Mouse (Mus musculus): ENCODE results near the gene Gdf3.
"Not testable (repeated sequence)": the region's sequence is repeated elsewhere in the genome, so short reads cannot be mapped to it uniquely, and the experiment has no call there.

Gene Gdf3

GRCm38 (mm10) chr6:122605483-122605882 lies 4.4 kb downstream of the Gdf3 start:
- no peak for DNase-seq (ENCODE audit: low read depth, low spot score)

GRCm38 (mm10) chr6:122604260-122604659 lies 5.6 kb downstream of the Gdf3 start:
- no peak for DNase-seq (ENCODE audit: low read depth, low spot score)

GRCm38 (mm10) chr6:122602992-122603322 lies 6.9 kb downstream of the Gdf3 start:
- DNase-seq (ENCODE audit: low read depth, low spot score) = no peak

- DNase-seq (ENCODE audit: low read depth, low spot score) = peak; percentile 28
These were observed 7.5 kb downstream of the Gdf3 start, which contains the start of gene Apobec1 for GRCm38 (mm10) chr6:122602242-122602991. Gene Apobec1, minus strand, starts transcription at chr6:122602444.

GRCm38 (mm10) chr6:122601615-122602014 lies 8.3 kb downstream of the Gdf3 start:
- DNase-seq (ENCODE audit: low read depth, low spot score) = no peak

- DNase-seq (ENCODE audit: low read depth, low spot score) = no peak
These were observed 8.9 kb downstream of the Gdf3 start for GRCm38 (mm10) chr6:122601031-122601430.

- no peak for DNase-seq (ENCODE audit: low read depth, low spot score)
These were observed 9.7 kb downstream of the Gdf3 start for GRCm38 (mm10) chr6:122600066-122600646.

- no peak for DNase-seq (ENCODE audit: low read depth, low spot score)
These were observed 10.7 kb downstream of the Gdf3 start for GRCm38 (mm10) chr6:122599054-122599737.

GRCm38 (mm10) chr6:122598436-122598835 lies 11.5 kb downstream of the Gdf3 start:
- no peak for DNase-seq (ENCODE audit: low read depth, low spot score)

GRCm38 (mm10) chr6:122598014-122598413 lies 11.9 kb downstream of the Gdf3 start:
- DNase-seq (ENCODE audit: low read depth, low spot score) = no peak

- DNase-seq (ENCODE audit: low read depth, low spot score) = no peak
These were observed 13.3 kb downstream of the Gdf3 start for GRCm38 (mm10) chr6:122596608-122597007.

- DNase-seq (ENCODE audit: low read depth, low spot score) = no peak
These were observed 14.2 kb downstream of the Gdf3 start for GRCm38 (mm10) chr6:122595637-122596036.

- DNase-seq (ENCODE audit: low read depth, low spot score) = no peak
These were observed 17.0 kb downstream of the Gdf3 start for GRCm38 (mm10) chr6:122592905-122593304.

- DNase-seq (ENCODE audit: low read depth, low spot score) = no peak
These were observed 18.7 kb downstream of the Gdf3 start for GRCm38 (mm10) chr6:122591027-122591758.

- DNase-seq (ENCODE audit: low read depth, low spot score) = no peak
These were observed 30.8 kb downstream of the Gdf3 start for GRCm38 (mm10) chr6:122579086-122579485.

- no peak for DNase-seq (ENCODE audit: low read depth, low spot score)
These were observed 32.9 kb downstream of the Gdf3 start for GRCm38 (mm10) chr6:122577030-122577429.

- DNase-seq (ENCODE audit: low read depth, low spot score) = not testable (repeated sequence)
These were observed 34.9 kb downstream of the Gdf3 start for GRCm38 (mm10) chr6:122575037-122575436.

GRCm38 (mm10) chr6:122571617-122571959 lies 38.3 kb downstream of the Gdf3 start:
- DNase-seq (ENCODE audit: low read depth, low spot score) = no peak

- no peak for DNase-seq (ENCODE audit: low read depth, low spot score)
These were observed 38.9 kb downstream of the Gdf3 start for GRCm38 (mm10) chr6:122570695-122571616.

GRCm38 (mm10) chr6:122569762-122570161 lies 40.1 kb downstream of the Gdf3 start:
- DNase-seq (ENCODE audit: low read depth, low spot score) = no peak

- no peak for DNase-seq (ENCODE audit: low read depth, low spot score)
These were observed 40.8 kb downstream of the Gdf3 start for GRCm38 (mm10) chr6:122569113-122569512.
